Mouse (Mus musculus) G1E (cell line): Measurements from ENCODE around the gene Traf3ip2. TPM values are rescaled to one million over a fixed set of nuclear protein-coding genes. Genes with fewer than 3 reads are reported as not detected.

Source experiments
- ATAC-seq: 2 replicates; pipeline ENCODE4 v1.8.0; 2016; ENCODE audit warnings: mild to moderate bottlenecking; ENCODE audit not compliant: insufficient number of reproducible peaks, poor library complexity, low FRiP score, severe bottlenecking; ENCODE audit errors: extremely low read depth
- DNase-seq: peaks from one replicate; pipeline ENCODE4 v3.0.0; 2012; ENCODE audit warnings: low spot score
- H3K27me3 ChIP-seq: 2 replicates; pipeline ENCODE4 v1.6.1; 2012; ENCODE audit warnings: mild to moderate bottlenecking, low read length, inconsistent platforms; ENCODE audit not compliant: insufficient read depth
- H3K36me3 ChIP-seq: replicated peaks from 2 replicates; pipeline ENCODE3; 2012; ENCODE audit warnings: mild to moderate bottlenecking, inconsistent platforms
- H3K4me1 ChIP-seq: 2 replicates; pipeline ENCODE4 v1.6.1; 2012; ENCODE audit warnings: low read depth, low read length, inconsistent platforms, mixed read lengths; ENCODE audit not compliant: insufficient read depth
- H3K4me3 ChIP-seq: 2 replicates; pipeline ENCODE4 v1.5.1; 2012; ENCODE audit warnings: low read depth, mild to moderate bottlenecking, inconsistent platforms, low read length, moderate library complexity, mixed read lengths
- H3K9me3 ChIP-seq: replicated peaks from 2 replicates; pipeline ENCODE4 v1.6.1; 2012; ENCODE audit warnings: inconsistent platforms
- CTCF ChIP-seq: IDR thresholded peaks from 2 replicates; pipeline ENCODE4 v1.5.1; 2012; ENCODE audit warnings: low read depth, low read length, inconsistent platforms, mixed read lengths
- GATA1 ChIP-seq: IDR thresholded peaks from 2 replicates; pipeline ENCODE4 v1.6.1; 2012; ENCODE audit warnings: borderline replicate concordance, low read length, inconsistent platforms, mixed read lengths
- GATA2 ChIP-seq: IDR thresholded peaks from 2 replicates; pipeline ENCODE4 v1.6.1; 2012; ENCODE audit warnings: low read depth, low read length, inconsistent platforms, borderline replicate concordance
- POLR2AphosphoS5 ChIP-seq: IDR thresholded peaks from 2 replicates; pipeline ENCODE4 v1.6.1; 2012; ENCODE audit warnings: low read depth, low read length, inconsistent platforms; ENCODE audit not compliant: insufficient replicate concordance
- TAL1 ChIP-seq: conservative IDR thresholded peaks from 2 replicates; pipeline ENCODE4 v1.6.1; 2012; ENCODE audit warnings: low read depth, low read length, inconsistent platforms, mixed read lengths
- polyA plus RNA-seq: library from polyadenylated mRNA; stranded (reverse); fragments of >175 nt; gene quantifications from 2 replicates; pipeline ENCODE4 v1.2.3, GENCODE M21; 2012
- total RNA-seq, 2 experiments: library from RNA; stranded (forward) in 1 of 2; stranded (reverse) in 1 of 2; fragments of 200-1000 nt in 1 of 2; fragments of >200 nt in 1 of 2; fragmentation: Nextera tagmentation in 1 of 2; gene quantifications; 2 replicates each; pipeline ENCODE4 v1.2.3; 2014 to 2017

Gene Traf3ip2
- 0.24 and 0.75 TPM in 2 replicates for total RNA-seq (2014; fragmentation: Nextera tagmentation)
- 1.9 and 2.3 TPM in 2 replicates for total RNA-seq (2017)
- polyA plus RNA-seq = 1.8 and 2.2 TPM in 2 replicates

DNA sequence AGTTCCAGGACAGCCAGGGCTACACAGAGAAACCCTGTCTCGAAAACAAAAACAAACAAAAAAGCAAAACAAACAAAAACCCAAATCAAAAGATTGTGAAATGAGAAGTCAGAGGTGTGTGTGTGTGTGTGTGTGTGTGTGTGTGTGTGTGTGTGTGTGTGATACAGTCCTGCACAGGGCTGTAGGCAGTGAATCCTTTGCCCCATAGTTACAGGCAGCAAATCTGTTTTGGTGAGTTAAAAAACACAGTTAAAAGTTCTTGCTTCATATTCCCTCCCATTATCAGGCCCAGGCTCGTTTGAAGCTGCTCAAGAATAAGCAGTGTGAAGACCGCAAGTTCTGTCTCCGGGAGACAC, at the start of gene Traf3ip2:
Gene Traf3ip2 (plus strand): TSS at position 302 of the 356 bp plus-strand sequence.
- DNase-seq = no peak
- no peaks in the 10 kb centered on the region for H3K9me3 ChIP-seq

DNA sequence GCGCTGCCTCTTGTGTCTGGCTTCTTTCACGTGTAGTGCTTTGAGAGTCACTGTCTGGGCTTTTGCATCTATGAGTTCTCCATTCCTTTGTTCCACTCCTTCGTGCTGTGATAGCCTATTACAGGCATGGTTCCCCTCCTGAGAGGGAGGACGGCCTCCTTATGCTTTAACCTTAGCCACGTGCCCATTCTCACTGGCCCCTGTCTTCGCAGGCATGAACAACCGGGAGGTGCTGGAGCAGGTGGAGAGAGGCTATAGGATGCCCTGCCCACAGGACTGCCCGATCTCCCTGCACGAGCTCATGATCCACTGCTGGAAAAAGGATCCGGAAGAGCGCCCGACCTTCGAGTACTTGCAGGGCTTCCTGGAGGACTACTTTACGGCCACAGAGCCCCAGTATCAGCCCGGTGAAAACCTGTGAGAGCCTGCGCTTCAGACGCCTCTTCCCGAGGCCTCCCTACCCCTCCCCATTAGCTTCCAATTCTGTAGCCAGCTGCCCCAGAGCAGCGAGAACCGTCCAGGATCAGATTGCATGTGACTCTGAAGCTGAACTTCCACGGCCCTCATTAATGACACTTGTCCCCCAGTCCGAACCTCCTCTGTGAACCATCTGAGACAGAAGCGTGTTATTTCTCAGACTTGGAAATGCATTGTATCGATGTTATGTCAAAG, 49.0 kb upstream of the Traf3ip2 start:
- Histone ChIP-seq H3K4me3 (no peak overlapping the region), H3K9me3 (no peaks in the 10 kb centered on the region), H3K36me3 (peaks cover 83% of the 10 kb centered on the region), H3K4me1 (peaks cover under 1% of the 10 kb centered on the region; the same call in 1 of the 2 replicates), H3K27me3 (no peaks in the 10 kb centered on the region)
- ATAC-seq (no peak), DNase-seq (no peak)
- TF ChIP-seq GATA2 (no peak), CTCF (no peak), GATA1 (no peak), TAL1 (no peak), POLR2AphosphoS5 (no peak)

More for the DNA sequence above, at the start of gene Traf3ip2:
- Histone ChIP-seq H3K27me3 (peaks cover 21% of the 10 kb centered on the region), H3K4me1 (no peaks in the 10 kb centered on the region; the same call in 1 of the 2 replicates), H3K4me3 (no peak within 1 kb of the TSS), H3K36me3 (no peaks in the 10 kb centered on the region)
- ATAC-seq = no peak
- no peak for TF ChIP-seq POLR2AphosphoS5
- TF ChIP-seq CTCF = no peak
- no peak for TF ChIP-seq GATA1

DNA sequence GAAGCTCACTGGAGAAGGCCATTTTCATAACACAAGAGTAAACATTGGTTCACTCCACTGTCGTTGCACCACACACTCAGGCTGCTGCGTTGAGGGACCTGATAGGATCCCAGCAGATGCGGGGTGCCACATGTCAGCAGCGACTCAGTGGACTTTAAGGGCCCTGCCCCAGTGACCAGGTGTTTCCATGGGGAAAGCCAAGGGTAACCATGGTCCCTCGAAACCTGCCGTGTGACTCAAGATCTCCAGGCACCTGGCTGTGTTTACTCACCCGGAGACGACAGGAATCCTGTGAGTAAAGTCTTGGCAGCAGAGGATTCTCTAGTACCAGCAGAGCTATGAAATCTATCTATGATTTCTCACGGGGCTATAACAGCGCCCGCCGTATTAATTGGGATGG, 45.8 kb upstream of the Traf3ip2 start:
- DNase-seq (no peak), ATAC-seq (no peak)
- Histone ChIP-seq H3K4me3 (no peak overlapping the region), H3K4me1 (no peaks in the 10 kb centered on the region), H3K36me3 (peaks cover 52% of the 10 kb centered on the region), H3K27me3 (no peaks in the 10 kb centered on the region), H3K9me3 (no peaks in the 10 kb centered on the region)
- TF ChIP-seq GATA2 (no peak), POLR2AphosphoS5 (no peak), CTCF (no peak), GATA1 (no peak), TAL1 (no peak)

DNA sequence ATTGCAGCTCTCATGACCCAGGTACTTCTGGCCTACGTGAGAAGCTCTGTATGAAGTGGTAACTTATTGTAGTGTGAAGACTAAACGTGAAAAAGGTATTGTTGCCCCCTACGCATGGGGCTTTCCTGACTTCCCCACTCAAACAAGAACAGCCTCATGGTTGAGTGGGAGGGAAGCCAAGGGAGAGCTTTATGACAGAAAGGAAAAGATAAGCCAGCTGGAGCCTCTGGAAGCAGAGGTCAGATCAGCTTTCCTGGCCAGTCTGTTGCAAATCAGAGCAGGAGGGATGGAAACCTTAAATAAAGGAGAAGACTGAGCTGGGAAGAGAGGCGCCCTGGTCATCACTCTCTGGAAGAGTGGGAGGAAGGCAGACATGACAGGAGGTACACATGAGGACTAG, 43.7 kb upstream of the Traf3ip2 start:
- peaks cover 11% of the 10 kb centered on the region for H3K27me3 ChIP-seq
- no peaks in the 10 kb centered on the region for H3K4me1 ChIP-seq
- ATAC-seq (no peak), DNase-seq (no peak)
- no peaks in the 10 kb centered on the region for H3K9me3 ChIP-seq
- TF ChIP-seq GATA1 (no peak), GATA2 (no peak), CTCF (no peak), POLR2AphosphoS5 (no peak), TAL1 (no peak)
- H3K4me3 ChIP-seq = no peak overlapping the region
- H3K36me3 ChIP-seq = peaks cover 31% of the 10 kb centered on the region

DNA sequence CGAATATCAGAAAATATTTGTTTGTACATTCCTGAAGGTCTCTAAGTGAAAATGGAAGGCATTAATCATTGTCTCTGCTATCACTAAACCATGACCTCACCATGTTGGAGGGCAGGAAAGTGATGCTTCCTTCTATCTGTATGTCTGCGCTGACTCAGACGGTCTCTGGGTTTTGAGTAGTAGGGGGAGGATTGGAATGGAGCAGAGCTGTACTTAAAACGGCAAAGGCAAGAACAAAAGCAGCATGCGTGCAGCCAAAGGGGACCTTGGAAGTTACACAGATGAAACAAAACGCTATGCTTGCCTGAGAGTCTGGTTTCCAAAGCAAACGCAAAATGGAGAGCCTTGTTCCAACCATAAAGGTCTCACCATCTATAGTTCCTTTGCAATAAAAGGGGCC, 41.7 kb upstream of the Traf3ip2 start:
- H3K9me3 ChIP-seq = no peaks in the 10 kb centered on the region
- peaks cover 16% of the 10 kb centered on the region for H3K36me3 ChIP-seq
- no peak for DNase-seq
- peaks cover 15% of the 10 kb centered on the region for H3K27me3 ChIP-seq
- no peak overlapping the region for H3K4me3 ChIP-seq
- no peak for TF ChIP-seq POLR2AphosphoS5
- TF ChIP-seq GATA1 = no peak
- no peak for TF ChIP-seq TAL1
- no peak for TF ChIP-seq GATA2
- no peak for TF ChIP-seq CTCF
- no peak for ATAC-seq
- no peaks in the 10 kb centered on the region for H3K4me1 ChIP-seq

DNA sequence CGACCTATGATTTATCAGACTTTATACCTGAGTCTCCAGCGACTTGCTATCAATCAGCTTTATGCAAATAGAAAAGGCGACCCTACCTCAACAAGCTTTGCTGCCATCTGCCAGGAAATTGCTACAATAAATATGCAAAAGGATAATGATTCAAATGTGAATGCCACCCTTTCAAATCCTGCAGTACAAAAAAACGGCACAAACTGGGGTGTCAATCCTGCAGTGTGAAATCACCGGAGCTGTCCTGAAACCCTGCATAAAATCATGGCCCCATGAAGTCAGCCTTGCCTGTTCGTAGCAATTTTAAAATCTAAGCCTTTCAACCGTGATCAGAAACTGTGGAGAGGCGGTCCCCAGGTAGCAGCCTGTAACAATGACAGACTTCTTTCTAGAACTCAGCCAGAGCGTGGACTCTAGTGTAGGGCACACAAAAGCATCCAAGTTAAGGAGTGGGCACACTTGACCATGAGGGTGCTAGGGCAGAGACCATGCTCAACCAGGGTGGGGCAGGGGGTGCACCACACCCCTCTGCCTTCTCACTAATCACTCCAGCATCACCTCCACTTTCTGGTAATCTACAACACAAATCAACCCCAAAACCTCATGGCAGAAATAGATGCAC, 40.6 kb upstream of the Traf3ip2 start:
- DNase-seq = no peak
- no peak for TF ChIP-seq CTCF
- no peak for TF ChIP-seq GATA1
- no peak for TF ChIP-seq GATA2
- no peak for TF ChIP-seq POLR2AphosphoS5
- no peak for TF ChIP-seq TAL1
- Histone ChIP-seq H3K27me3 (peaks cover 22% of the 10 kb centered on the region), H3K4me1 (no peaks in the 10 kb centered on the region), H3K4me3 (no peak overlapping the region), H3K36me3 (peaks cover 7% of the 10 kb centered on the region), H3K9me3 (no peaks in the 10 kb centered on the region)
- ATAC-seq = no peak
